Mouse (Mus musculus) kidney, adult 9 months (tissue): ENCODE measurements around the gene Pramef17.
A peak's percentile ranks its signal among the peaks of the same experiment; 100 is the strongest.
"Not testable (repeated sequence)": the region's sequence is repeated elsewhere in the genome, so short reads cannot be mapped to it uniquely, and the experiment has no call there.

Experiments
- DNase-seq: peaks from one replicate; pipeline ENCODE4 v3.0.0; 2022

The Pramef17 gene

GRCm38 (mm10) chr4:143994269-143994668 is at the start of gene Pramef17:
Gene Pramef17 (minus strand): TSS chr4:143994369.
- DNase-seq: not testable (repeated sequence)

GRCm38 (mm10) chr4:143988126-143988525 is 6.0 kb downstream of the Pramef17 start:
- peak; percentile 55 for DNase-seq

- DNase-seq: peak; percentile 69
Measured at GRCm38 (mm10) chr4:143987475-143987941, 6.7 kb downstream of the Pramef17 start.

GRCm38 (mm10) chr4:143985733-143986132 is 8.4 kb downstream of the Pramef17 start:
- DNase-seq: peak; percentile 42

- DNase-seq: peak; percentile 14
Measured at GRCm38 (mm10) chr4:143985165-143985564, 9.0 kb downstream of the Pramef17 start.

- DNase-seq: not testable (repeated sequence)
Measured at GRCm38 (mm10) chr4:143983446-143983845, 10.7 kb downstream of the Pramef17 start.

GRCm38 (mm10) chr4:143966850-143967249 is 27.3 kb downstream of the Pramef17 start, which contains the start of gene Gm13101:
Gene Gm13101 (minus strand): TSS chr4:143966950.
- DNase-seq: not testable (repeated sequence)

- DNase-seq: not testable (repeated sequence)
Measured at GRCm38 (mm10) chr4:143950916-143951315, 43.3 kb downstream of the Pramef17 start, which contains the start of gene Pramef25. Gene Pramef25 (minus strand): TSS chr4:143951016.
